Mouse (Mus musculus) right cerebral cortex, postnatal 36 days (tissue): Measurements from ENCODE around the gene Lrp6.
A peak's percentile ranks its signal among the peaks of the same experiment; 100 is the strongest.

ENCODE experiments used
- DNase-seq, 2 experiments: peaks; one replicate each; pipeline ENCODE4 v3.0.0; 2022; ENCODE audit warnings: low spot score in 2 of 2, mixed read lengths in 1 of 2

Lrp6 gene

DNA sequence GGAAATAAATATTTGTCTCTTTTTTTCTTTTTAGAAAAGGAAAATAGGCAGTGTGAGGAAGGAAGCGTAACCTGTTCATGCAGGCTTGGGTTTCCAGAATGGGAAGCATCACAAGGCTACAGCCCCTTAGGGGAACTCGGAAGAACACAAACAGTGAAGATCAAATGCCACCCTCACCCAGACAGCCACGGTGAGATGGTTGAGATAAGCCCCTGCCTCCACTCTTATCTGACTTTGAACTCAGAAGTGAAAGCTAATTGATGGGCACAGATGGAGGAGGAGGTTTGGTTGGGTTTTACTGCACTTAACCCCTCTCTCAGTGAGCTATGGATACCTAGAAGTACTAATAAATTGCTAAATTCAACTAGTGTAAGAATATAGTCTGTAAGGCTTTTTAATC lies 33.7 kb downstream of the Lrp6 start:
- no peak for DNase-seq

- no peak for DNase-seq
These were observed 34.8 kb downstream of the Lrp6 start for GRCm38 (mm10) chr6:134531950-134532349.

GRCm38 (mm10) chr6:134529340-134529739 lies 37.4 kb downstream of the Lrp6 start:
- no peak for DNase-seq

GRCm38 (mm10) chr6:134528396-134528795 lies 38.4 kb downstream of the Lrp6 start:
- no peak for DNase-seq

DNA sequence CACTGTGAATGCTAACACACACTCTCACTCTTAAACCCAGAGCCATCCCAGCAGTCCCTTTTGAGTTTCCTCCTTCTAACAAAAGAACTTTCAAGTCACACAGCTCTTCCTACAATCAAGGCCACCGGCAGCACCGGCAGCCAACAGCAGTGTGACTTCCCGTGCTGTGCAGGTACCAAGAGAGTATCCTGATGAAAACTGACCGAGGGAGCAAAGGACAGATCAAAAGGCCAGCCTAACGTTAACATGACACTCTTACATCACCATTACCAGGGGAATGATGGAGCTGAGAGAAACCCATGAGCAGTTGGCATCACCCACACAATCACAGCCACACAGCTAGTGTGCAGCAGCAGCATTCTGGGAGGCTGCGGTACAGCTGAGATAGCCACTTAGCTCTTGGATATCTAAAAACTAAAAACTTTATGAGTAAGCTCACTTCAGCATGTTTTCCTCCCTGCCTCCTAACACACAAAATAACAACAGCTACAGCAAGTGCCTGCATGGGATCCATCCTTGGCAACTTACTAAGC lies 39.1 kb downstream of the Lrp6 start:
- DNase-seq: peak in 1 of 2 experiments; percentile 35

DNA sequence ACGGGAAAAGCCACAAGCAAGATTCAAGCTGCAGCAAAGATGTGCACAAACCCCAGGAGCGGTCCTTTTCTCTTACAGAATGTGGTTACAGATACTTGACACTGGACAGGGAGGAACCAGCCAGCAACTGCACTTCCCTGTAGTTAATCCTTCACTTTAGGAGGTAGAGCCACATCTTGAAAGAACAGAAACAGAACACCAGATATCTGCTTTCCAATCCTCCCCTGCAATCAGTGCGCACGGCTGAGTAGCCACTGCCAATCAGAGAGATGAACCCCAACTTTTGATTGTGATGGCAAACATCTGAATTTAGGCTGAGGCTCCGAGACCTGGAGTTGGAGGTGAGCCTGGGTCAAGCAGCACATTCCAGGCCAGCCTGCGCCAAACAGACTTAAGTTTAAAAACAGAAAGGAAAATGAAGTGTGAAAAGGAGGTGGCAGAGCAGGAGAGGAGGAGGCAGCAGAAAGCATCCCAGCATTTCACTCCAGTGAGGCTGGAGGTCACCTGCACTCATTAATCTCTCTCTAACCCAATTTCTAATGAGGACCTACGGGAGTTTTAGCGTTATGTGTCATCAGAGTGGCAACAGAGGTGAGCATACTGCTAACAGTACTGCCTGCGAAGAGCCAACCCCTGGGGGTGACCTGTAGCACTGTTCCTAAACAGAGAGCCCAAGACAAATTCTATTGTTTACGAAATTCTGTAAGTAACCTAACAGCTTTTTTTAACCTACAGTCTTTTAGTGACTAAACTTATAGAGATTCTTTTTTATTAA lies 39.8 kb downstream of the Lrp6 start:
- no peak for DNase-seq

- DNase-seq: no peak
These were observed 40.5 kb downstream of the Lrp6 start for GRCm38 (mm10) chr6:134526275-134526674.

DNA sequence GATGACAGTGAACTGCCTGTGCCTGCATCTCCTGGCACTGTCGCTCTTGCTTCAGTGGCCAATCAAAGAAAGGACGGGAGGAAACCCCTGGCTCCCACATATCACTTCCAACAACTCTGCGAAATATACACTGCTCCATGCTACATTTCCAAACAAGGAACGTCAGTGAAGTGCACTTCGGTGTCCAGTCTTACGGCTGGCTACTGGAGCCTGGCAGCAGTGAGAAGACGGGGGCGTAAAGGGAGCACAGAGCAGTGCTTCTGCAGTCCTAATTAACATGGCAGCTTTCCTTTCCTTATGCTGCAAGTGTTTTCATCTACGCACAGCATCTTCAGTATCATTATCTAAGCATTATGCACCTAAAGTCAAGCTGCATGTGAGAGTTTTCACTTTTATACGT lies 45.4 kb downstream of the Lrp6 start:
- no peak for DNase-seq

- no peak for DNase-seq
These were observed 45.9 kb downstream of the Lrp6 start for GRCm38 (mm10) chr6:134520821-134521220.

- no peak for DNase-seq
These were observed 48.3 kb downstream of the Lrp6 start for GRCm38 (mm10) chr6:134518450-134518849.

DNA sequence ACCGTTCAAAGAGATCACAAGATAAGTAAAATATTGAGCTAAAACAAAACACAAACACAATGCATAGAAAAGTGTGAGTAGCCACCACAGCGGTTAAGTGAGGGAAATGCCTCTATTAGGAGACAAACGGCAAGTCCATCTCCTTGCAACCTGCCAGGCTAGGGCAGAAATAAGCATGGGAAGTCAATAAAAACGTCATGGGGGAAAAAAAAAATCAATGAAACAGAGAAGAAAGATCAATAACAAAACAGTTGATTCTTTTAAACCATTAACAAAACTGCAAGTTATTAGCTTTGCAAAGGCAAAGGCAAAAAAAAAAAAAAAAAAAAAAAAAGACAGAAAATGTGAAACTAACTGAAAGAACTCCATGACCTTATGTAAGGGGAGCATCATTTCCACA lies 49.6 kb downstream of the Lrp6 start:
- no peak for DNase-seq

GRCm38 (mm10) chr6:134515416-134515815 lies 51.3 kb downstream of the Lrp6 start:
- DNase-seq: no peak

GRCm38 (mm10) chr6:134513896-134514510 lies 52.8 kb downstream of the Lrp6 start:
- no peak for DNase-seq

DNA sequence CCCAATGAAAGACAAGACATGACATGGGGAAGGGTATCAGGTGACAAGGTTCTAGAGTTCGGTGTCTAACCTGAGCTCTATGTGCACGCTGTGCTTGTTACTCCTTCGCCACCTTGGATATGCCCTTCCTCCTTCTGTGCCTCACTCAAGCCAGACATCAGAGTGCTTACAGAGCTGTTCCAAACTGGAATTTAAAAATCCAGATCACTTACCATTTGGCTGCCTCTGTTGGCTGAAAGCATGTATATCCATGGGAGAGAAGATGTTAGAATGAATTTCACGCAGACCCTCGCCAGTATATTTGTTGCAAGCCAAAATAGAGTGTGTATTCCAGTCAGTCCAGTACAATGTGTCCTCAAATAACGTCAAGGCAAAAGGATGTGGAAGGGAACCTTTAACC lies 53.8 kb downstream of the Lrp6 start:
- no peak for DNase-seq

GRCm38 (mm10) chr6:134512478-134512877 lies 54.3 kb downstream of the Lrp6 start:
- no peak for DNase-seq

GRCm38 (mm10) chr6:134511118-134511517 lies 55.6 kb downstream of the Lrp6 start:
- DNase-seq: no peak

GRCm38 (mm10) chr6:134510280-134510679 lies 56.5 kb downstream of the Lrp6 start:
- DNase-seq: no peak

- no peak for DNase-seq
These were observed 57.0 kb downstream of the Lrp6 start for GRCm38 (mm10) chr6:134509731-134510226.

DNA sequence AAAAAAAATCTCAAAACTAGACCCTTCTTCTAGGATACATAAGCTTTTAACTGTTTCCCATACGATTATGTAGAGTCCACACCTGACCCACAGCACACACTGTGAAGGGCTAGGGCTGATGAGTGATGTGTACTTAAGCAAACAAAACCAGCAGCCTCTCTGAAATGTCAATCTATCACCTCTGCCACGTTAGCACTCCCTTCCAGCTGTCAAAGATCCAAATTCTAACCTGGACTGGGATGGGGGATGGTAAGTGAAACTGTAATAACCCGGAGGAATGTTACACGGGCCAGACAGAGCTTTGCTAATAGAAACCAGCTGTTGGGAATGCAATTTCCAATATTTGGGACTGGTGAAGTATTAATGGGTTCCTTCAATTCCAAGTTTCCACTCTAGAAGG lies 61.9 kb downstream of the Lrp6 start:
- DNase-seq: no peak

DNA sequence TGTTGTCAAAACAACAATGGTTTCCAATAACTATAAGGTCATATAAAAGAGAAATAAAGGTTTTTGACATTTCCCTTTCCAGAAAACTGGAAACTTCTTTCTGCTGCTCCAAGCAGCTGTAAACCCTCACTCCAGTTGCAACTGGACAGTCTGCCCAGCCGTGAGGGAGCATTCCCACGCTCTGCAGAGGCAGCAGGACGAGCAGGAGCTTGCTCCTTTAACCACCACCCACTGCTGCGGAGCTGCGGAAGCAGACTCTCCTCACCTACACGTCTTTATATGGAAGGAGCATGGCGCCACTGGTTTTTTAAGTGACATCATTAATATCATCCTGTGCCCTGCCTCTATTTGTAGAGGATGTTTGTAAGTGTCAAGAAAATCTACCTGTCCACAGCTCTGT lies 64.4 kb downstream of the Lrp6 start:
- DNase-seq: no peak

DNA sequence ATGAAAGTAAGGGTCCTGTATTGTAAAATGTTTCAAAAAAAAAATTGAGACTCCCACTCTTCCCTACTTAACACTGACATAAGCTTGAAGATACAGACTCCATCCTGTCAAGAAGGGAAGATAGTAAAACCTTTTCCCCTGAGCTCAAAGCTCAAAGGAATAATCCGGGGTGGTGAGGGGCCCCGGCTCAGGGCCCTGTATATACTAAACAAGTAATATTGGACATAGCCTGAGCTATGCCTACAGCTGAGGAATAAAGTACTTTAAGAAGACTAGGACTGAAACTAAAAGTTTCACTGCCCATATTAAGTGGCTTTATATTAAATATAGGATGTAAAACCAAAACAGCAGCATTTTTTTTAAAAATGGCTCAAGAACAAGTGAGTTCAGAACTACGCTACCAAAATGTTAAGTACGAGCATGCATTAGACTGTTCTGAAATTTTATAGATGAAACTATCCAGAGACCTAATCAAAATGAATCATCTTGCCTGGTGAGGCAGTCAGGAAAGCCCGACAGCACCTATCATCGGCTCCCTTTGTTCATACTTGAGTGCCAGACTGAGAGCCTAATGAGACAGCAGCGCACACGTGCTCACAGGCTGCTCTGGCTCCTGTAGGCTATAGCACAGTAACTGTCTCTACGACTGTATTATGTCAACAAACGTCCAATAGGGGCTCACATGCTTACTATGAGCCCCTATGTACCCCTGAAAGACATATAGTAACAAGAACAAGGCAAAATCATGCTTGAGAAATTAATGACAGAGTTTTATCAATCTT lies 66.2 kb downstream of the Lrp6 start:
- no peak for DNase-seq

- no peak for DNase-seq
These were observed 67.7 kb downstream of the Lrp6 start for GRCm38 (mm10) chr6:134499089-134499488.
